Mouse (Mus musculus): ENCODE results near the gene Jag2. TPM values are rescaled to one million over a fixed set of nuclear protein-coding genes. Genes with fewer than 3 reads are reported as not detected.

Jag2 gene
- polyA plus RNA-seq, 1 experiment from 2014 or later, result 9.4 TPM

DNA sequence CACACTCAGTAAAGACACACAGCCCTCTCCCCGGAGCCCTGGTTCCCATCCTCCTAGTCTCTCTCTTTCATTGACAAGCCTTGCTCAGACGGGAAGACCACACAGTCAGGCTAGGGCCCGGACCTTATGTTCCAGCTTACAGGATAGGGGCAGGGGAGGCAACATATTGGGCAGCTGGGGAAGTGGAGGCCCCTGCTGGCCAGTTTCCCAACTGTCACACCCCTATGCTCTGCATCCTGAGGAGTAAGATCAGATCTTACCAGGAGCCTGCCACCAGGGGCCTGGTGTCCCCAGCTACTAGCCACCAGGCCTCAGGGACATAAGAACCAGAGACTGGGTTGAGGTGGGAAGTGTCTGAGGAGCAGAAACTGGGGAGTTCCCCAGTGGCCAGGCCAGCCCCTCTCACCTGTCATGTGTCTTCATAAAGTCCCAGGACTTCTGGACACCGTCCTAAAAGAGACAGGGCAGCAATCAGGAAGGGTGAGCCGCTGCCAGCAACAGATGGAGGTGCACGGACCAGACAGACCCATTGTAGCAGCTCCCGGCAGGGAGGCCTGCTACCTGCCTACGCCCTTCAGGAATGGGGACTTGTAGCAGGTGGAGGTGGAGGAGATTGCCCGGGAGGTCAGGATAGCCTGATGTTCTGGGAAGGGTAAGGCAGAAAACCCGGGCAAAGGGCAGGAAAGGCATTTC is 9.4 kb upstream of the Jag2 start:
- peaks cover 44% of the 10 kb centered on the region for H3K4me1 ChIP-seq
- no peaks in the 10 kb centered on the region for H3K36me3 ChIP-seq
- no peak overlapping the region for H3K4me3 ChIP-seq
- ATAC-seq (ENCODE audit: low FRiP score), result 0 out of 2 replicates have a peak, but pooled peaks have one; percentile 9
- no peaks in the 10 kb centered on the region for H3K9me3 ChIP-seq (replicated peaks)
- no peaks in the 10 kb centered on the region for H3K27me3 ChIP-seq
- H3K27ac ChIP-seq, result no peak overlapping the region
- no peak overlapping the region for H3K9ac ChIP-seq
- WGBS, result 57% methylated on average over 10 of the region's 10 CpGs
- no peak overlapping the region for H3K4me2 ChIP-seq (replicated peaks)

GRCm38 (mm10) chr12:112938366-112938765 is 8.8 kb upstream of the Jag2 start:
- Histone ChIP-seq H3K9ac (no peak overlapping the region), H3K4me2 (replicated peaks) (no peak overlapping the region), H3K4me3 (no peak overlapping the region), H3K9me3 (replicated peaks) (no peaks in the 10 kb centered on the region), H3K27ac (0 out of 2 replicates have a peak overlapping the region, but pooled peaks have one; percentile 36), H3K27me3 (no peaks in the 10 kb centered on the region), H3K4me1 (peaks cover 44% of the 10 kb centered on the region), H3K36me3 (no peaks in the 10 kb centered on the region)
- 78% methylated on average over 10 of the region's 10 CpGs for WGBS
- ATAC-seq (ENCODE audit: low FRiP score), result no peak

- H3K36me3 ChIP-seq, result no peaks in the 10 kb centered on the region
- H3K27me3 ChIP-seq, result no peaks in the 10 kb centered on the region
- H3K4me2 ChIP-seq (replicated peaks), result no peak overlapping the region
- no peak overlapping the region for H3K9ac ChIP-seq
- no peak for ATAC-seq (ENCODE audit: low FRiP score)
- H3K4me3 ChIP-seq, result no peak overlapping the region
- no peaks in the 10 kb centered on the region for H3K9me3 ChIP-seq (replicated peaks)
- 48% methylated on average over 9 of the region's 9 CpGs for WGBS
- H3K27ac ChIP-seq, result 0 out of 2 replicates have a peak overlapping the region, but pooled peaks have one; percentile 36
- H3K4me1 ChIP-seq, result peaks cover 45% of the 10 kb centered on the region
Observed at GRCm38 (mm10) chr12:112937906-112938305, 8.3 kb upstream of the Jag2 start.

DNA sequence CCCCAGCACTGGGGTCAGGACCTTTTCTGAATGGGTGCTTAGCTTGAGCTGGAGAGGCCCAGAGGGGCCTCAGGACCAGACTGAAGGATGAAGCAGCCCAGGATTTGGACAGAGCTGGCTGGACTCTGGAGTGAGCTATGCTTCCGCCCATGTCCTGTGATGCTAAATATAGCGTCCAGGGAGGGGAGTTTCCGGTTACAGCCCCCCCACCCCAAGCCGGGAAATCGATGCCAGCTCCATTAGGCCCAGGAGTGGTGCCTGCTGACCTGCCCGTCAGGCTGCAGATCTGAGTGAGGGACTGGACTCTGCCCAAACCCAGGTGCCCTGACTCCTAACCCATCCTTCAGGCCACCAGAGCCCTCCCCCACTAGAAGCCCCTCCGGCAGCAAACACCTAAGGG is 3.1 kb upstream of the Jag2 start:
- no peak for ATAC-seq (ENCODE audit: low FRiP score)
- Histone ChIP-seq H3K27me3 (peaks cover 44% of the 10 kb centered on the region), H3K9ac (no peak overlapping the region; the same call in 1 of the 2 replicates), H3K36me3 (no peaks in the 10 kb centered on the region), H3K9me3 (replicated peaks) (no peaks in the 10 kb centered on the region), H3K27ac (no peak overlapping the region), H3K4me3 (no peak overlapping the region), H3K4me2 (replicated peaks) (no peak overlapping the region), H3K4me1 (peaks cover 24% of the 10 kb centered on the region)
- 46% methylated on average over 7 of the region's 7 CpGs for WGBS

DNA sequence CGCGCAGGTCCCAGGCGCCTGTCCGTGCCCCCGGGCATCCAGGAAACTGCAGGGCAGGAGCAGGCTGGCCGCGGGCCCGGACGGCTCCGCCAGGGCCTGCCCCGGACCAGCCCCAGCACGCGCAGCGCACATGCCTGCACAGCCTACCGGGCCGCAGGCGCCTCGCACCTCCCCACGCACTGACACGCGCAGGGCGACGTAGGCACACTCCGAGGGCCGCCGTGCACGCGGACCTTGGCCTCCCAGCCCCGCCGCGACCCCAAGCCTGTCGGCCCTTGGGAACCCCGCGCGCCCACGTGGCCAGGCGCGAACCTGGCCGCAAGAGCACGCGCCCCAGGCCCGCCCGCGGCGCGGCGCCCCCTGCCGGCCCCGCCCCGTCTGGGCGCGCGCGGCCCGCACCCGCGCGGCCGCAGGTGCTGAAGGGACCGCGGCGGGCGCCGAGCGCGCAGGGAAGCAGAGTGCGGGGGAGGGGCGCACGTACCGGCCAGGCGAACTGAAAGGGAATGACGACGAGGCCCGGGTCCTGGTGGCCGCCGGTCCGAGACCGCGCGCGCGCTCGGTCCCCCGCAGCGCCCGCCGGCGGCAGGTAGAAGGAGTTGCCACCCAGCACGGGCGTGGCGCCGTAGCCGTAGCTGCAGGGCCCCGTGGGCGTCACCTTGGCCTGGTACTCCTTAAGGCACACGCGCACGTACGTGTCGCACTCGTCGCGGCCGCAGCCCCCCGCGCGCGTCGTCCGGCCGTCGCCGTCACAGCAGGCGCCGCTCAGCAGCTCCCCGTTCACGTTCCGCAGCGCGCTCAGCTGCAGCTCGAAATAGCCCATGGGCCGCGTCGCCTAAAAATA is 955 bp downstream of the Jag2 start:
- peaks cover 68% of the 10 kb centered on the region for H3K27me3 ChIP-seq
- H3K36me3 ChIP-seq, result no peaks in the 10 kb centered on the region
- peak overlapping the region; percentile 63 for H3K4me3 ChIP-seq
- peaks cover 44% of the 10 kb centered on the region for H3K4me1 ChIP-seq
- WGBS, result 1% methylated on average over 122 of the region's 124 CpGs
- peak overlapping the region; percentile 74 for H3K9ac ChIP-seq
- no peaks in the 10 kb centered on the region for H3K9me3 ChIP-seq (replicated peaks)
- H3K4me2 ChIP-seq (replicated peaks), result peak overlapping the region; percentile 83
- ATAC-seq (ENCODE audit: low FRiP score), result peak; percentile 65
- H3K27ac ChIP-seq, result peak overlapping the region; percentile 83

DNA sequence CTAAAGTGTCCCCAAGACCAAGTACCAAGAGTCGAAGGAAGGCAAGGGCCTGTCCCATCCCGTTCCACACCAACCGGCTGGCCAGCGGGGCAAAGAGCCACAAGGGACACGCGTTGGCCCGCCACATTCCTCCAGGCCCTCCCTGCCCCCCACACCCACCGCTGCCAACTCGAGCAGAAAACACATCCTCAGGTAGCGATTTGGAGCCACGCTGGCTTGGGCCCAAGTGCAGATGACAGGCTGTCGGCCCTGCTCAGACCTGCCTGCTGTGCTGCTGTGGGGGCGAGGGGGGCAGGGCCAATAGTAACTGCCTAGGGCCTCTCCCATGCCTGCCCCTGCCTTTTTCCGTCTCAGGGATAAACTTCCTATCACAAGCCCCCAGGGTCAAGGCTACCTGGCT is 2.3 kb downstream of the Jag2 start:
- 0 out of 2 replicates have a peak overlapping the region, but pooled peaks have one; percentile 83 for H3K4me2 ChIP-seq (replicated peaks)

GRCm38 (mm10) chr12:112925950-112926349 is 3.6 kb downstream of the Jag2 start:
- no peak for ATAC-seq (ENCODE audit: low FRiP score)

More for the DNA sequence above, 2.3 kb downstream of the Jag2 start:
- no peak overlapping the region for H3K27ac ChIP-seq
- peaks cover 50% of the 10 kb centered on the region for H3K4me1 ChIP-seq
- H3K27me3 ChIP-seq, result peaks cover 65% of the 10 kb centered on the region
- no peaks in the 10 kb centered on the region for H3K36me3 ChIP-seq
- H3K9ac ChIP-seq, result no peak overlapping the region
- no peak overlapping the region for H3K4me3 ChIP-seq
- ATAC-seq (ENCODE audit: low FRiP score), result no peak
- H3K9me3 ChIP-seq (replicated peaks), result no peaks in the 10 kb centered on the region
- whole genome bisulfite sequencing, result 73% methylated on average over 14 of the region's 14 CpGs

DNA sequence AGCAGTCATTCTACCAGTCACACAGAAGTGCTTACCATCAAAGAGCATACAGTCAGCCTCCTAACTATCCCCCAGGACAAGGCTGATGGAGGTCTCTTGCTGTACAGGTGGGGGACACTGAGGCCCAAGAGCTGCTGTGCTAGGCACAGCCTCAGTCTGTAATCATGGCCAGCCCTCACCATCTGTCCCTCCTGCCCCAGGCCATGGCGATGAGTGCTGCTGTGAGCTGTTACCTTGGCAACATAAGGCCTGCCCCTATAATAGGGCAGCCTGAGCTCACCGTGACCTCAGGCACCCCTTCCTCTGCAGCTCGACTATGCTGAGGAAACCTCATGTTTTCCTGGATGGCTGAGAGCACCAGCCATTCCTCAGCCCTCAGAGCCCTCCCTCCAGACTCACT is 7.0 kb downstream of the Jag2 start:
- H3K27me3 ChIP-seq, result peaks cover 28% of the 10 kb centered on the region
- peaks cover 10% of the 10 kb centered on the region; the same call in 1 of the 2 replicates for H3K36me3 ChIP-seq
- ATAC-seq (ENCODE audit: low FRiP score), result peak; percentile 54
- peak overlapping the region; percentile 40; the same call in 1 of the 2 replicates for H3K27ac ChIP-seq
- 19% methylated on average over 3 of the region's 3 CpGs for WGBS
- peaks cover 60% of the 10 kb centered on the region for H3K4me1 ChIP-seq
- H3K4me3 ChIP-seq, result no peak overlapping the region
- no peaks in the 10 kb centered on the region for H3K9me3 ChIP-seq (replicated peaks)
- H3K4me2 ChIP-seq (replicated peaks), result no peak overlapping the region; the same call in 1 of the 2 replicates
- no peak overlapping the region; the same call in 1 of the 2 replicates for H3K9ac ChIP-seq

More at GRCm38 (mm10) chr12:112925950-112926349, 3.6 kb downstream of the Jag2 start:
- H3K4me2 ChIP-seq (replicated peaks), result no peak overlapping the region
- H3K27ac ChIP-seq, result no peak overlapping the region
- H3K27me3 ChIP-seq, result peaks cover 52% of the 10 kb centered on the region
- H3K9ac ChIP-seq, result no peak overlapping the region
- H3K36me3 ChIP-seq, result no peaks in the 10 kb centered on the region
- peaks cover 61% of the 10 kb centered on the region for H3K4me1 ChIP-seq
- H3K4me3 ChIP-seq, result no peak overlapping the region
- H3K9me3 ChIP-seq (replicated peaks), result no peaks in the 10 kb centered on the region
- WGBS, result 84% methylated on average over 6 of the region's 6 CpGs

DNA sequence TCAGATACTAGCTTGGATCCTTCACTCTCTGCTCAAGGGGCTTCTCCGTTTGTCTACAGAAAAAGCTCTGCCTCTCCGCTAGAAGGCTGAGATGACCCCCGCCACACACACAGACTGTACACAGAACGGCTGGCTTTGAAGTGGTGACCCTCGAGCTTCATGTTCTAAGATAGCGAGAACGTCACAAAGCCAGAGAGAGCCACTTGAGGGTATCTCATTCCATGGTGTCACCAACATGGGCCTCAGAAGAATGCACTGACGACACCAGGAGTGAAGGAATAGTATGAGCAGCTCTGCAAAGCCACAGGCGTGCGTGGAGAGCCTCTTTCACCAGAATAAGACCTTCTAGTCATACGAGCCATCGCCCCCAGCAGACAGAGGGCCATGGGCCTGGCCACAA is 8.1 kb downstream of the Jag2 start:
- Histone ChIP-seq H3K4me2 (replicated peaks) (no peak overlapping the region), H3K4me3 (no peak overlapping the region), H3K4me1 (peaks cover 56% of the 10 kb centered on the region), H3K9ac (no peak overlapping the region), H3K9me3 (replicated peaks) (no peaks in the 10 kb centered on the region), H3K36me3 (peaks cover 10% of the 10 kb centered on the region; the same call in 1 of the 2 replicates), H3K27ac (no peak overlapping the region), H3K27me3 (peaks cover 18% of the 10 kb centered on the region; the same call in 1 of the 2 replicates)
- 87% methylated on average over 12 of the region's 12 CpGs for WGBS
- no peak for ATAC-seq (ENCODE audit: low FRiP score)

- no peak overlapping the region for H3K4me2 ChIP-seq (replicated peaks)
- H3K27ac ChIP-seq, result no peak overlapping the region
- H3K36me3 ChIP-seq, result peaks cover 32% of the 10 kb centered on the region
- no peak for ATAC-seq (ENCODE audit: low FRiP score)
- peaks cover 6% of the 10 kb centered on the region; the same call in 1 of the 2 replicates for H3K27me3 ChIP-seq
- WGBS, result 60% methylated on average over 8 of the region's 8 CpGs
- no peaks in the 10 kb centered on the region for H3K9me3 ChIP-seq (replicated peaks)
- H3K4me3 ChIP-seq, result no peak overlapping the region
- no peak overlapping the region for H3K9ac ChIP-seq
- peaks cover 47% of the 10 kb centered on the region for H3K4me1 ChIP-seq
Observed at GRCm38 (mm10) chr12:112917906-112918305, 11.7 kb downstream of the Jag2 start.

GRCm38 (mm10) chr12:112917486-112917885 is 12.1 kb downstream of the Jag2 start:
- Histone ChIP-seq H3K36me3 (peaks cover 36% of the 10 kb centered on the region), H3K9ac (no peak overlapping the region), H3K27ac (no peak overlapping the region), H3K9me3 (replicated peaks) (no peaks in the 10 kb centered on the region), H3K4me2 (replicated peaks) (no peak overlapping the region), H3K27me3 (peaks cover 6% of the 10 kb centered on the region; the same call in 1 of the 2 replicates), H3K4me3 (no peak overlapping the region), H3K4me1 (peaks cover 43% of the 10 kb centered on the region)
- WGBS, result 83% methylated on average over 11 of the region's 11 CpGs
- no peak for ATAC-seq (ENCODE audit: low FRiP score)

GRCm38 (mm10) chr12:112916698-112917400 is 12.7 kb downstream of the Jag2 start:
- 81% methylated on average over 16 of the region's 16 CpGs for WGBS
- peaks cover 36% of the 10 kb centered on the region for H3K4me1 ChIP-seq
- H3K36me3 ChIP-seq, result peaks cover 40% of the 10 kb centered on the region
- no peak overlapping the region for H3K4me2 ChIP-seq (replicated peaks)
- H3K27ac ChIP-seq, result no peak overlapping the region
- peaks cover 6% of the 10 kb centered on the region; the same call in 1 of the 2 replicates for H3K27me3 ChIP-seq
- H3K4me3 ChIP-seq, result no peak overlapping the region
- no peaks in the 10 kb centered on the region for H3K9me3 ChIP-seq (replicated peaks)
- no peak for ATAC-seq (ENCODE audit: low FRiP score)
- no peak overlapping the region for H3K9ac ChIP-seq
